Mouse (Mus musculus): ENCODE results near the gene Nmnat2. TPM values are rescaled to one million over a fixed set of nuclear protein-coding genes. Genes with fewer than 3 reads are reported as not detected.

Gene Nmnat2
- polyA plus RNA-seq, 1 experiment from 2014 or later, result 5.0 TPM

Other genes with a start within 250 kb of the Nmnat2 start
- 0.12 TPM in 1 of 2 replicates, not detected in the other for gene Apobec4, start 204.4 kb upstream of the Nmnat2 start, polyA plus RNA-seq (2015; fragmentation: Nextera tagmentation; extraction: Ambion mirVana)
- 42.7 and 47.1 TPM in 2 replicates for gene Rgl1, start 188.6 kb upstream of the Nmnat2 start, polyA plus RNA-seq (2015; fragmentation: Nextera tagmentation; extraction: Ambion mirVana)
- gene Arpc5, start 188.5 kb upstream of the Nmnat2 start, polyA plus RNA-seq (2015; fragmentation: Nextera tagmentation; extraction: Ambion mirVana), result 261 and 279 TPM in 2 replicates
- 4.0 and 5.5 TPM in 2 replicates for gene Ncf2, start 154.8 kb upstream of the Nmnat2 start, polyA plus RNA-seq (2015; fragmentation: Nextera tagmentation; extraction: Ambion mirVana)
- gene Smg7, start 52.3 kb upstream of the Nmnat2 start, polyA plus RNA-seq (2015; fragmentation: Nextera tagmentation; extraction: Ambion mirVana), result 29.7 and 31.2 TPM in 2 replicates
- 58.5 and 64.8 TPM in 2 replicates for gene Lamc2, start 231.5 kb downstream of the Nmnat2 start, polyA plus RNA-seq (2015; fragmentation: Nextera tagmentation; extraction: Ambion mirVana)

Measured in lung, embryonic 15.5 days (tissue).